Mouse (Mus musculus): ENCODE results near the gene Fam196b. TPM values are rescaled to one million over a fixed set of nuclear protein-coding genes. Genes with fewer than 3 reads are reported as not detected.

Gene Fam196b
- total RNA-seq (2021) = under 1 TPM; 0.86 to 0.89 TPM

- peak in 1 of 2 experiments; percentile 17 for DNase-seq (ENCODE audit: extremely low spot score in 1 of 2, low spot score in 1 of 2)
Observed at GRCm38 (mm10) chr11:34314534-34315379, at the start of gene Fam196b. Fam196b (plus strand) TSS chr11:34314822.

DNA sequence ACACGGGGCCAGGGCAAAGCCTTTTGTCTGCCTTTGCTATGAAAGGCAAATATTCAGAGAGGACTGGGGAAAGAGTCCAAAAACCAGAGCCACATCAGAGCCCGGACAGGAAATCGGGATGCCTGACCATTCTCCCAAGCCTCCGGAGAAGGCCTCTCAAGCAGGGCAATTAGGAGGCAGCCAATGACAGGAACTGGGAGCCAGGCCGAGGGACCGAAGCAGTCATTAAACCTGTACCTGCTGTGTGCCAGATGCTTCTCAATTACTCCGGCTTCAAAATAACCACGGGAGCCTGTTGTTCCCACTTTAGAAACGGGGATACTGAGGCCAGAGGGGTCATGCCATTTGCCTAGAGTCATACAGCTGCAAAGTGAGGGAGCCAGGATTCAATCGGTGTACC, 42.6 kb upstream of the Fam196b start:
- no peak for DNase-seq (ENCODE audit: extremely low spot score in 1 of 2, low spot score in 1 of 2)

GRCm38 (mm10) chr11:34275941-34276340, 38.7 kb upstream of the Fam196b start:
- DNase-seq (ENCODE audit: extremely low spot score in 1 of 2, low spot score in 1 of 2) = peak in 1 of 2 experiments; percentile 51

- peak in 1 of 2 experiments; percentile 10 for DNase-seq (ENCODE audit: extremely low spot score in 1 of 2, low spot score in 1 of 2)
Observed at GRCm38 (mm10) chr11:34276363-34277046, 38.1 kb upstream of the Fam196b start.

DNA sequence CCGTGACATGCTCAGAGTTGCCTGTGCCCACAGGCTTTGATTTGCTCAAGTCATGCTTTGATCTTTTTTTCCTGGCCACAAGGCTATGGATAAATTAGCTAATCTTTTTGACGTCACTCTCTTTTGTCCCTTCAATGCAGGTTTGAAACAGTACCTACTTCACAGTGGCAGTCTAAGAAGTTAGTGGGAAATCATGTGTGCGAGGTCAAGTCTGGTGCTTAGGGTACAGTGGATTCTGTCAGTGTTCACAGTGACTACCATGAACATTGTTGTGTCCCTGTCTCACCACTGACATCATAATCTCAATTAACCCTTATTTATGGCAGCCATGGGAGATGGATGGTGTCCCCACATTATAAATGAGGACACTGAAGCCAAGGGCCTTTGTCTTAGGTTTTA, 37.6 kb upstream of the Fam196b start:
- no peak for DNase-seq (ENCODE audit: extremely low spot score in 1 of 2, low spot score in 1 of 2)

GRCm38 (mm10) chr11:34284124-34284808, 30.4 kb upstream of the Fam196b start:
- DNase-seq (ENCODE audit: extremely low spot score in 1 of 2, low spot score in 1 of 2) = no peak

GRCm38 (mm10) chr11:34290265-34290664, 24.4 kb upstream of the Fam196b start:
- no peak for DNase-seq (ENCODE audit: extremely low spot score in 1 of 2, low spot score in 1 of 2)

DNA sequence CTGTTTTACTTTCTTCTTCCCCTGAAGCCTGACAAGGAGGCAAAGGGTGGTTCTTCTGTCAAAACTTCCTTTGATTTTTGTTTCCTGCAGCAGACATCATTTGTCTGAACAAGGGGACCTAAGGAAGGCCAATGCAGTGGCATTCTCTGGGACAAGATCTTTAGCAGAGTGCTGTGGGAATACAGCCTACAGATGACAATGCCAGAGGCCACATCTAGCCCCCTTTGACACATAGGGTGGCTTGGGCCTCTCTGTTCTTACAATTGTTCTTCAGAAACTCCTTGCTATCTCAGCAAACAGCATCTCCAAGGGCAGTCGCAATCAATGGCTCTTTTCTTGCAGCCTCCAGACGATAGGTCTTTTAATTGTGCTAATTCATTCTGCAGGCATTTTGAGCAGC, 23.9 kb upstream of the Fam196b start:
- DNase-seq (ENCODE audit: extremely low spot score in 1 of 2, low spot score in 1 of 2) = no peak

- no peak for DNase-seq (ENCODE audit: extremely low spot score in 1 of 2, low spot score in 1 of 2)
Observed at GRCm38 (mm10) chr11:34291304-34291703, 23.3 kb upstream of the Fam196b start.

DNA sequence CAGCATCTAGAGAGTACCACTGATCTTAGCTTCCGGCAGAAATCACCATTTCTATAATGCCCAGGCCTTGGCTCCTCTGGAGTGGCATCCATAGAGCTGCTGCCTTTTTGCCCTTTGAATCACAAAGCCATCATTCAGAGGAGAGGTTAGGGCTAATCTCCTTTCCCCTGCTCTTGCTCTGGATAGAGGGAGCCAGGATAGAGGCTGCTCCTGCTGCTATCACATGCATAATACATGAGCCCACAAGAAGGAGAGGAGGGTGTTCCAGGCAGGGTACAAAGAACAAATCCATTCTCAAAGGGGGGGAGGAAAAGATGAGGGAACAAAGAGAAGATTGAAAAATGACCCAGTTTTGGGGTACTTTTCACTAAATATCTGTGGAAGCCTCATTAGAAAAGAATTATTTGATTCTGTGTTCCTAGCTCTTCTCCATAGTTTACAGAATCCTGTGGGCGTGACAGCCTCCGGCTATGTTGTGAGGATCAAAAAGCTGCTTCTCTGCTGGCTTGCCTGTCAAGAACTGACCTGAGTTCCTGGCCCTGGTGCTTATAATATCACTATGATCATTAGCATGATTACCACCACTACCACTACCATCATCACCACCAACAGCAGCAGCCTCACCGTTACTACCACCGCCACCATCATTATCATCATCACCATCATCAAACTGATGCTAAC, 16.8 kb upstream of the Fam196b start:
- DNase-seq (ENCODE audit: extremely low spot score in 1 of 2, low spot score in 1 of 2) = no peak

DNA sequence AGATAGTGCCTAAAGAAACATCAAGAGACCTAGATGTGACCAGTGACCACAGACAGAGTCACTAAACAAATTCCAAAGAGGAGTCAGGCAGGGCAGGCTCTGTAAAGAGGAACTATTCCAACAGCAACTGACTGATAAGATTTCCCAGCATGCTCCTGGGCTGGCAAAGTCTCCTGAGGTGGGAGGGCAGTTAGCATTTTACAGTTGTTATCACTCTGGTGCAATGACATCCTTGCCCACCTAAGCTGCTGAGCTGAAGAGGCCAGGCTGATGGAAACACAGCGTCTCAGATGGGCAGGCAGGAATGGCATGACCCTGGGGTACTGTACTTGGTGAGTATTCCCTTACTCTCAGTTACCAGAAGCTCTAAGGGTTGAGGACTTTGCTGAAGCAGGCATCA, 15.1 kb upstream of the Fam196b start:
- no peak for DNase-seq (ENCODE audit: extremely low spot score in 1 of 2, low spot score in 1 of 2)

GRCm38 (mm10) chr11:34300064-34300463, 14.6 kb upstream of the Fam196b start:
- no peak for DNase-seq (ENCODE audit: extremely low spot score in 1 of 2, low spot score in 1 of 2)

GRCm38 (mm10) chr11:34306231-34306630, 8.4 kb upstream of the Fam196b start:
- DNase-seq (ENCODE audit: extremely low spot score in 1 of 2, low spot score in 1 of 2) = no peak

DNA sequence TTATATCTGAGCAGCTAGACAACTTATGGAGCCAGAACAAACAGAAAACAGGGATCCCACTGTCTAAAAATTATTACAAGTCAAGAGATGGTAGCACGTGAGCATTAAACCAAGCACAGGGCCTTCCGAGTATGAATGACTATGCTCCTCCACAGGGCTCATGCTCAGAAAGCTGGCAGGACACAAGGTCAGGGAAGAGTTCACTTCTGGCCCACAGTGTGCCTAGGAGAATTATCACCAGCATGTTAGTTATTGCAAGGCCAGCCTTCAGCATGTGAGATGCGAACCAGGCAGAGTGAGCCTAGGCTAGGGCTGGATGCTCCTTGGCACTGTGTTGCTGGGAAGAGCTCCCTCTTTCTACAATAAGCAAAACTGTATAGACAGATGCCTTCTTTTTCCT, 5.9 kb upstream of the Fam196b start:
- no peak for DNase-seq (ENCODE audit: extremely low spot score in 1 of 2, low spot score in 1 of 2)

GRCm38 (mm10) chr11:34309360-34309759, 5.3 kb upstream of the Fam196b start:
- no peak for DNase-seq (ENCODE audit: extremely low spot score in 1 of 2, low spot score in 1 of 2)

- no peak for DNase-seq (ENCODE audit: extremely low spot score in 1 of 2, low spot score in 1 of 2)
Observed at GRCm38 (mm10) chr11:34311717-34312116, 2.9 kb upstream of the Fam196b start.

DNA sequence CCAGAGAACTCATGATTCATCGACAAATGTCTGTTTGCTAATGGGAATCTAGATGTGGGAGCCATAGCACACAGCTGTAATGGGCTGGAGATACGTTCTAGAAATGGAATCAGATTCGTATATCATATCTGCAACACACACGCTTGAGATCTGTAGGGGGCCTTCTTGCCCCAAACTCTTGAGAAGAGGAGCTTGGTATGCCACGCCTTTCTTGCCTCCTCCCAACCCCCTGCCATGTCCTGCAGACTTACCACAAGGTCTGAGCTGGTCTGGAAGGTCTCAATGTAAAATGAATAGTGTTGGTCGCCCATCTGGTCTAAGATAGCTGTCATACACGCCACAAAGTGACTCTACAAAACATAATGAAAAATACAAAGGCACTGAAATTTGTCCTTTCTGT, 2.4 kb upstream of the Fam196b start:
- no peak for DNase-seq (ENCODE audit: extremely low spot score in 1 of 2, low spot score in 1 of 2)

GRCm38 (mm10) chr11:34315383-34315782, 761 bp downstream of the Fam196b start:
- DNase-seq (ENCODE audit: extremely low spot score in 1 of 2, low spot score in 1 of 2) = no peak

- DNase-seq (ENCODE audit: extremely low spot score in 1 of 2, low spot score in 1 of 2) = no peak
Observed at GRCm38 (mm10) chr11:34316176-34316575, 1.6 kb downstream of the Fam196b start.

DNA sequence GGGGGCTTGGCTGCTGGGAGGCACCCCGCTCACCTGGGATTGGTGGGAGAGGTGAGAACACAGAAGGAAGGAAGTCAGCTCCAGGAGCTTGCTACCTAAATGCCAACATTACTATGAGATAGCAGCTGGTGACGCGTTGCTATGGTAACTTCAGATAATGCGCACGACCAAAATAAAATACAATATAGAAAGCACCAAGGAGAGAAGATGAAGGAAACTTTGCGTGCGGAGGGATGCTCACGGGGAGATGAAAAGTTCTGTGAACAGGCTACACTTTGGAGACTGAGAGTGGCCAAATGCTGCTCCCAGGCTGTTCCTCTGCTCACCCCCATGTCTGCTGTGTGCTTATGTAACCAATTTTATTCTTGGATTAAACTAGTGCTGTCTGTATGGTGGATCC, 2.4 kb downstream of the Fam196b start:
- DNase-seq (ENCODE audit: extremely low spot score in 1 of 2, low spot score in 1 of 2) = peak in 1 of 2 experiments; percentile 11

GRCm38 (mm10) chr11:34319282-34319681, 4.7 kb downstream of the Fam196b start:
- DNase-seq (ENCODE audit: extremely low spot score in 1 of 2, low spot score in 1 of 2) = no peak
